Mouse (Mus musculus) CH12.LX (cell line): ENCODE results near the gene Foxred2. TPM values are rescaled to one million over a fixed set of nuclear protein-coding genes. Genes with fewer than 3 reads are reported as not detected.
A peak's percentile ranks its signal among the peaks of the same experiment; 100 is the strongest.

Source experiments
- DNase-seq: peaks from one replicate; pipeline ENCODE4 v3.0.0-alpha.2; 2013; ENCODE audit errors: extremely low read depth
- H3K27ac ChIP-seq: 2 replicates; pipeline ENCODE4 v1.5.1; 2012; ENCODE audit warnings: low read depth, mild to moderate bottlenecking, control low read depth, moderate library complexity; ENCODE audit not compliant: insufficient read depth
- H3K27me3 ChIP-seq: replicated peaks from 2 replicates; pipeline ENCODE3; 2012; ENCODE audit warnings: inconsistent platforms
- H3K36me3 ChIP-seq, 2 experiments: replicated peaks in 1 of 2; 2 replicates each; pipeline versions ENCODE3 to v1.6.1; 2012; ENCODE audit warnings: inconsistent platforms in 1 of 2, low read length in 1 of 2, mild to moderate bottlenecking in 1 of 2, mixed read lengths in 1 of 2, moderate library complexity in 1 of 2; ENCODE audit not compliant: control insufficient read depth in 1 of 2, insufficient read depth in 1 of 2
- H3K4me1 ChIP-seq, 2 experiments: 2 replicates each; pipeline ENCODE4 v1.6.1; 2012; ENCODE audit warnings: inconsistent platforms in 1 of 2, moderate library complexity in 1 of 2; ENCODE audit not compliant: insufficient read depth in 2 of 2, control insufficient read depth in 1 of 2
- H3K4me2 ChIP-seq: 2 replicates; pipeline ENCODE4 v1.6.1; 2012; ENCODE audit warnings: low read depth, mild to moderate bottlenecking, control low read depth; ENCODE audit not compliant: poor library complexity, insufficient read depth, severe bottlenecking
- H3K4me3 ChIP-seq, 3 experiments: fragments of 150-350 bp in 1 of 3; sonication (generic) in 1 of 3; replicated peaks in 1 of 3; 2 replicates each; pipeline versions ENCODE3 to v1.5.1; 2011 to 2012; ENCODE audit warnings: low read depth in 2 of 3, low read length in 2 of 3, mild to moderate bottlenecking in 2 of 3, moderate library complexity in 2 of 3, control low read depth in 1 of 3, improper control_type of control experiment in 1 of 3, inconsistent platforms in 1 of 3, mixed read lengths in 1 of 3; ENCODE audit not compliant: poor library complexity in 1 of 3
- H3K79me2 ChIP-seq: replicated peaks from 2 replicates; pipeline ENCODE4 v1.6.1; 2012; ENCODE audit warnings: mild to moderate bottlenecking, moderate library complexity; ENCODE audit not compliant: control insufficient read depth, poor library complexity, insufficient read depth, severe bottlenecking; ENCODE audit errors: extremely low read depth
- H3K9ac ChIP-seq: 2 replicates; pipeline ENCODE4 v1.6.1; 2012; ENCODE audit warnings: low read depth, mild to moderate bottlenecking, control low read depth, moderate library complexity; ENCODE audit not compliant: insufficient read depth
- H3K9me3 ChIP-seq: replicated peaks from 2 replicates; pipeline ENCODE3; 2012; ENCODE audit warnings: low read length, inconsistent platforms, mixed read lengths
- BHLHE40 ChIP-seq: IDR thresholded peaks from 2 replicates; pipeline ENCODE4 v1.6.1; 2011; ENCODE audit warnings: mild to moderate bottlenecking, low read depth, low read length, improper control_type of control experiment
- CTCF ChIP-seq, 2 experiments: IDR thresholded peaks in 1 of 2; conservative IDR thresholded peaks in 1 of 2; 2 replicates each; pipeline ENCODE4 v1.5.1; 2011 to 2012; ENCODE audit warnings: low read depth in 2 of 2, low read length in 2 of 2, improper control_type of control experiment in 1 of 2, inconsistent platforms in 1 of 2, mild to moderate bottlenecking in 1 of 2, moderate library complexity in 1 of 2
- E2F4 ChIP-seq: IDR thresholded peaks from 2 replicates; pipeline ENCODE4 v1.6.1; 2011; ENCODE audit warnings: low read depth, low read length, improper control_type of control experiment; ENCODE audit not compliant: insufficient replicate concordance
- ETS1 ChIP-seq: conservative IDR thresholded peaks from 2 replicates; pipeline ENCODE4 v1.6.1; 2012; ENCODE audit warnings: low read depth, mild to moderate bottlenecking, inconsistent platforms, low read length, improper control_type of control experiment, moderate library complexity
- HCFC1 ChIP-seq: IDR thresholded peaks from 2 replicates; pipeline ENCODE4 v1.6.1; 2012; ENCODE audit warnings: low read depth, mild to moderate bottlenecking, inconsistent platforms, low read length, improper control_type of control experiment
- JUND ChIP-seq: conservative IDR thresholded peaks from 2 replicates; pipeline ENCODE4 v1.6.1; 2011; ENCODE audit warnings: low read depth, low read length, improper control_type of control experiment
- KAT2A ChIP-seq: IDR thresholded peaks from 2 replicates; pipeline ENCODE4 v1.6.1; 2012; ENCODE audit warnings: low read length, improper control_type of control experiment, inconsistent platforms; ENCODE audit not compliant: insufficient replicate concordance
- MAFK ChIP-seq: IDR thresholded peaks from 2 replicates; pipeline ENCODE4 v1.6.1; 2011; ENCODE audit warnings: low read length, improper control_type of control experiment; ENCODE audit not compliant: insufficient replicate concordance
- MAZ ChIP-seq: IDR thresholded peaks from 2 replicates; pipeline ENCODE4 v1.6.1; 2012; ENCODE audit warnings: low read depth, mild to moderate bottlenecking, inconsistent platforms, low read length, improper control_type of control experiment, moderate library complexity
- POLR2AphosphoS2 ChIP-seq: IDR thresholded peaks from 2 replicates; pipeline ENCODE4 v1.6.1; 2011; ENCODE audit warnings: low read depth, low read length, improper control_type of control experiment
- SMC3 ChIP-seq: IDR thresholded peaks from 2 replicates; pipeline ENCODE4 v1.6.1; 2011; ENCODE audit warnings: low read depth, low read length, improper control_type of control experiment
- TBP ChIP-seq: conservative IDR thresholded peaks from 2 replicates; pipeline ENCODE4 v1.6.1; 2011; ENCODE audit warnings: low read depth, low read length, improper control_type of control experiment
- ZC3H11A ChIP-seq: IDR thresholded peaks from 2 replicates; pipeline ENCODE4 v1.6.1; 2012; ENCODE audit warnings: low read depth, mild to moderate bottlenecking, inconsistent platforms, low read length, improper control_type of control experiment
- ZNF384 ChIP-seq: IDR thresholded peaks from 2 replicates; pipeline ENCODE4 v1.6.1; 2012; ENCODE audit warnings: low read depth, low read length, improper control_type of control experiment, inconsistent platforms
- dilution Hi-C: fragments of 300-500 bp; cut with MboI; formaldehyde crosslinking; loops from 2 replicates; pipeline ENCODE4 v1.14.3; 2020; ENCODE audit warnings: low sequenced_read_pairs; ENCODE audit not compliant: extremely low pct_unique_long_range_greater_than_20kb, extremely low pct_ligation_motif_present
- in situ Hi-C: fragments of 300-500 bp; cut with MboI; formaldehyde crosslinking; loops from 3 replicates; pipeline ENCODE4 v1.14.3; 2019; ENCODE audit warnings: low sequenced_read_pairs, low pct_ligation_motif_present, low pct_unique_long_range_greater_than_20kb, mixed read lengths
- polyA plus RNA-seq: library from polyadenylated mRNA; unstranded; fragments of >175 nt; gene quantifications from 2 replicates; pipeline ENCODE4 v1.2.1, GENCODE M21; 2012; ENCODE audit warnings: low read depth; ENCODE audit not compliant: insufficient read length
- total RNA-seq, 2 experiments: library from RNA; depleted of rRNA; stranded (reverse); fragments of 300-350 nt in 1 of 2; fragments of >200 nt in 1 of 2; gene quantifications; 2 replicates each; pipeline ENCODE4 v1.2.3; 2012 to 2014

Foxred2 gene
- total and polyA plus RNA-seq, 3 experiments = 0.17 to 0.43 (median 0.39) TPM

- no peaks in the 10 kb centered on the region for H3K27me3 ChIP-seq
- H3K79me2 ChIP-seq = 0 out of 2 replicates have a peak, but pooled peaks cover 5% of the 10 kb centered on the region
- TF ChIP-seq ETS1 (no peak), TBP (no peak), CTCF (conservative IDR thresholded peaks at IDR 0.05 in 1 of 2, IDR thresholded peaks at IDR 0.05 in 1 of 2; ENCODE audit: low read depth in 2 of 2, low read length in 2 of 2) (no peak)
- H3K9me3 ChIP-seq = no peaks in the 10 kb centered on the region
- H3K9ac ChIP-seq = no peak overlapping the region
- in situ Hi-C loops = no loop called here
- H3K4me2 ChIP-seq = no peak overlapping the region
- DNase-seq = no peak
- no peak overlapping the region for H3K4me3 ChIP-seq
- H3K4me1 ChIP-seq = peaks cover 2 to 41% of the 10 kb centered on the region in 2 experiments; a peak in 3 of 4 replicates
- dilution Hi-C loops = no loop called here
- H3K36me3 ChIP-seq = peaks cover 55 to 91% of the 10 kb centered on the region in 2 experiments
- no peak overlapping the region for H3K27ac ChIP-seq
Observed at GRCm38 (mm10) chr15:77921636-77922035, 34.9 kb downstream of the Foxred2 start.

GRCm38 (mm10) chr15:77920511-77921462 lies 35.7 kb downstream of the Foxred2 start:
- Histone ChIP-seq H3K27me3 (no peaks in the 10 kb centered on the region), H3K4me3 (no peak overlapping the region), H3K9ac (no peak overlapping the region), H3K36me3 (peaks cover 58 to 91% of the 10 kb centered on the region in 2 experiments), H3K4me2 (no peak overlapping the region), H3K79me2 (0 out of 2 replicates have a peak, but pooled peaks cover 4% of the 10 kb centered on the region), H3K9me3 (no peaks in the 10 kb centered on the region), H3K4me1 (peaks cover 2 to 40% of the 10 kb centered on the region in 2 experiments; a peak in 3 of 4 replicates), H3K27ac (no peak overlapping the region)
- no peak for TF ChIP-seq ETS1
- TF ChIP-seq CTCF (conservative IDR thresholded peaks at IDR 0.05 in 1 of 2, IDR thresholded peaks at IDR 0.05 in 1 of 2; ENCODE audit: low read depth in 2 of 2, low read length in 2 of 2) = peak; percentile 30 to 49; a peak in 2 of 4 replicates
- no peak for DNase-seq
- dilution Hi-C loops (no loop called here), in situ Hi-C loops (no loop called here)

- Histone ChIP-seq H3K9me3 (no peaks in the 10 kb centered on the region), H3K9ac (no peak overlapping the region), H3K4me1 (peaks cover 2 to 40% of the 10 kb centered on the region in 2 experiments; a peak in 3 of 4 replicates), H3K4me2 (no peak overlapping the region), H3K79me2 (0 out of 2 replicates have a peak, but pooled peaks cover 4% of the 10 kb centered on the region), H3K27me3 (no peaks in the 10 kb centered on the region), H3K27ac (0 out of 2 replicates have a peak overlapping the region, but pooled peaks have one; percentile 24), H3K4me3 (no peak overlapping the region), H3K36me3 (peaks cover 66 to 94% of the 10 kb centered on the region in 2 experiments)
- no peak for DNase-seq
- in situ Hi-C loops = loop anchor here (10.0 kb wide), 1 partner anchor 145 kb away; no protein-coding TSS in a partner anchor
- dilution Hi-C loops = no loop called here
- TF ChIP-seq BHLHE40 (no peak), SMC3 (no peak), MAFK (no peak), HCFC1 (no peak), ZC3H11A (no peak), ZNF384 (no peak), JUND (no peak), E2F4 (no peak), MAZ (no peak), KAT2A (no peak), POLR2AphosphoS2 (no peak)
Observed at GRCm38 (mm10) chr15:77919441-77919840, 37.1 kb downstream of the Foxred2 start.
